10 mouse cellular contexts compared by ENCODE assay signal in the genomic region with DNA sequence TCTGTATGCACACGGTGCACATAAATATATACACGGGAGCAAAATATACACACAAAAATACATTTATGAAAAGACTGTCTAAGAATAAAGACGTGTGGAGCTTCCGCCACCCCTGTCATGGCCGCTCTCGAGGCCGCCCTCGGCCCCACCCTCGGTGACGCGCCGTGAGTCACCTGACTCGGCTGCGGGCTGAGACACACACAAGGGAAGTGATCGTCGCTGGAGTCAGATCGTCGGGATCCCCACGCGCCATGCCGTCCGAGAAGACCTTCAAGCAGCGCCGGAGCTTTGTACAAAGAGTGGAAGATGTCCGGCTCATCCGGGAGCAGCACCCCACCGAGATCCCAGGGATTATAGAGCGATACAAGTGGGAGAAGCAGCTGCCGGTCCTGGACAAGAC. TPM values are rescaled to one million over a fixed set of nuclear protein-coding genes. Genes with fewer than 3 reads are reported as not detected.
A peak's percentile ranks its signal among the peaks of the same experiment; 100 is the strongest.
DNase-seq lines count a peak whose midpoint lies in the region; ATAC-seq and TF ChIP-seq lines count a peak whose summit lies in the region.
"Had no signal": no experiment of that assay in that cellular context is flagged by ENCODE, and none has a peak within 500 bp of the region (broad histone marks: within the 10 kb centered on the region; RNA-seq: fewer than 3 reads in every experiment).

No protein-coding gene starts in this region.

- no peak for DNase-seq in kidney, adult 2 months
- no peak for DNase-seq in kidney, postnatal 25 days
- DNase-seq in hindbrain, postnatal 0 days (ENCODE audit: low spot score), result no peak
- DNase-seq in lung, postnatal 4 days, result peak; percentile 28 to 33
- no peak for DNase-seq in thymus, postnatal 36 days
- DNase-seq in frontal cortex, adult 2 months (ENCODE audit: extremely low spot score in 1 of 2, low spot score in 1 of 2), result no peak
- DNase-seq: cerebellum, adult 9-11 months had no signal

- no peaks in the 10 kb centered on the region for H3K36me3 ChIP-seq in kidney, adult 2 months (ENCODE audit: control insufficient read depth, insufficient read depth, low read length)
- no peaks in the 10 kb centered on the region for H3K36me3 ChIP-seq in hindbrain, postnatal 0 days (ENCODE audit: insufficient read depth, low read length)

- peak overlapping the region; percentile 17; the same call in 1 of the 2 replicates for H3K4me3 ChIP-seq in kidney, adult 2 months (ENCODE audit: insufficient read depth, low read depth, low read length)
- H3K4me3 ChIP-seq in brown adipose tissue, adult 24 weeks (ENCODE audit: insufficient read depth, low read depth, low read length), result peak overlapping the region; percentile 12; the same call in 1 of the 2 replicates
- H3K4me3 ChIP-seq in hindbrain, postnatal 0 days (ENCODE audit: low read length), result no peak overlapping the region
- H3K4me3 ChIP-seq: megakaryocyte, embryonic 14.5 days had no signal

- H3K27me3 ChIP-seq in kidney, adult 2 months (replicated peaks; ENCODE audit: control insufficient read depth, insufficient read depth, low read length), result no peaks in the 10 kb centered on the region
- H3K27me3 ChIP-seq in hindbrain, postnatal 0 days (ENCODE audit: insufficient read depth, low read length), result no peaks in the 10 kb centered on the region

- H3K9me3 ChIP-seq in hindbrain, postnatal 0 days (ENCODE audit: low read length), result no peaks in the 10 kb centered on the region

- H3K4me1 ChIP-seq in kidney, adult 2 months (ENCODE audit: control insufficient read depth, insufficient read depth, low read length), result no peaks in the 10 kb centered on the region
- no peaks in the 10 kb centered on the region for H3K4me1 ChIP-seq in brown adipose tissue, adult 24 weeks (ENCODE audit: control insufficient read depth, insufficient read depth, insufficient read length, low read length)
- H3K4me1 ChIP-seq in hindbrain, postnatal 0 days (ENCODE audit: insufficient read depth, low read length), result no peaks in the 10 kb centered on the region
- H3K4me1 ChIP-seq: megakaryocyte, embryonic 14.5 days had no signal

- TF ChIP-seq POLR2A in kidney, adult 2 months (IDR thresholded peaks at IDR 0.05; ENCODE audit: low read depth, low read length), result no peak

- TF ChIP-seq CTCF in kidney, adult 2 months (conservative IDR thresholded peaks at IDR 0.05; ENCODE audit: insufficient read depth, insufficient read length, low read depth, low read length), result no peak
- no peak for TF ChIP-seq CTCF in hindbrain, postnatal 0 days (IDR thresholded peaks at IDR 0.05; ENCODE audit: low read depth)

- peak; percentile 43; the same call in 1 of the 2 replicates for ATAC-seq in hindbrain, postnatal 0 days
- no peak for ATAC-seq in erythroid progenitor cell, adult 5-6 weeks (replicated peaks; ENCODE audit: low FRiP score, poor library complexity, severe bottlenecking)

- H3K27ac ChIP-seq in kidney, adult 2 months (ENCODE audit: insufficient read depth, low read depth, low read length), result no peak overlapping the region
- H3K27ac ChIP-seq in brown adipose tissue, adult 24 weeks (replicated peaks; ENCODE audit: low read depth, low read length), result no peak overlapping the region
- no peak overlapping the region for H3K27ac ChIP-seq in hindbrain, postnatal 0 days

- 67% methylated on average over 29 of the region's 29 CpGs for WGBS in kidney, adult 2 months
- 67% methylated on average over 29 of the region's 29 CpGs for WGBS in hindbrain, postnatal 0 days

- H3K9ac ChIP-seq in hindbrain, postnatal 0 days (replicated peaks; ENCODE audit: low read length), result no peak overlapping the region

- no peak overlapping the region for H3K4me2 ChIP-seq in hindbrain, postnatal 0 days (ENCODE audit: low read depth, low read length)

RNA-seq across cellular contexts. Expression of gene Flt3, which starts 8.4 kb away (rescaled TPM):
- polyA plus RNA-seq in kidney, adult 2 months (2012; rRNA removed), result 0.26 and 0.78 TPM in 2 replicates
- not detected in 2 replicates for polyA plus RNA-seq in brown adipose tissue, adult 24 weeks (2012; ENCODE audit: insufficient read depth, insufficient read length, missing spikeins)
- 2.4 and 2.5 TPM in 2 replicates for total RNA-seq in hindbrain, postnatal 0 days (2014; rRNA removed)
- polyA plus RNA-seq in hindbrain, postnatal 0 days (2015; fragmentation: Nextera tagmentation; extraction: Ambion mirVana), result 2.5 and 2.8 TPM in 2 replicates
- 5.6 and 5.9 TPM in 2 replicates for polyA plus RNA-seq in frontal cortex, adult 2 months (2012; rRNA removed)
- total RNA-seq in erythroid progenitor cell, adult 5-6 weeks (2015; ENCODE audit: low replicate concordance), result 1.4 and 2.1 TPM in 2 replicates
- total RNA-seq in erythroid progenitor cell, adult 5-6 weeks (2017; ENCODE audit: low replicate concordance), result 0.45 and 2.3 TPM in 2 replicates

RNA-seq across cellular contexts. Expression of gene Pan3, which starts 21.2 kb away (rescaled TPM):
- 37.9 and 47.2 TPM in 2 replicates for polyA plus RNA-seq in kidney, adult 2 months (2012; rRNA removed)
- 22.0 and 34.1 TPM in 2 replicates for polyA plus RNA-seq in brown adipose tissue, adult 24 weeks (2012; ENCODE audit: insufficient read depth, insufficient read length, missing spikeins)
- total RNA-seq in hindbrain, postnatal 0 days (2014; rRNA removed), result 58.8 and 80.5 TPM in 2 replicates
- 53.9 and 58.8 TPM in 2 replicates for polyA plus RNA-seq in hindbrain, postnatal 0 days (2015; fragmentation: Nextera tagmentation; extraction: Ambion mirVana)
- 48.7 and 55.7 TPM in 2 replicates for polyA plus RNA-seq in frontal cortex, adult 2 months (2012; rRNA removed)
- total RNA-seq in erythroid progenitor cell, adult 5-6 weeks (2015; ENCODE audit: low replicate concordance), result 317 and 399 TPM in 2 replicates
- 157 and 205 TPM in 2 replicates for total RNA-seq in erythroid progenitor cell, adult 5-6 weeks (2017; ENCODE audit: low replicate concordance)

Comparison
In these comparisons a context has a peak if more than half of its experiments do, and no peak if none do; other contexts are left out.
1. DNase-seq: peak in lung, postnatal 4 days (2 of 2); none in kidney, adult 2 months (single experiment), kidney, postnatal 25 days (0 of 2), hindbrain, postnatal 0 days (single experiment), thymus, postnatal 36 days (0 of 2) and frontal cortex, adult 2 months (0 of 2).